ENCODE assay signal across 7 mouse cellular contexts in genomic region chr12:3426530-3427034, GRCm38 (mm10). TPM values are rescaled to one million over a fixed set of nuclear protein-coding genes. Genes with fewer than 3 reads are reported as not detected.
A peak's percentile ranks its signal among the peaks of the same experiment; 100 is the strongest.
DNase-seq lines count a peak whose midpoint lies in the region; ATAC-seq lines count a peak whose summit lies in the region.

Gene Asxl2 (plus strand): TSS chr12:3426857.

- intact Hi-C loops in left cerebral cortex, postnatal 36 days (cut with DNase I): loop anchor here (2.0 kb wide), 1 partner anchor 146 kb away; the partner anchor contains the start of gene Dtnb

- H3K27me3 ChIP-seq in intestine, embryonic 16.5 days (replicated peaks; ENCODE audit: control insufficient read depth, insufficient read depth, low read length): no peaks in the 10 kb centered on the region
- H3K27me3 ChIP-seq in midbrain, embryonic 11.5 days (ENCODE audit: control insufficient read depth, insufficient read depth, low read length): no peaks in the 10 kb centered on the region

- H3K9ac ChIP-seq in intestine, embryonic 16.5 days (ENCODE audit: low read depth, low read length): peak within 1 kb of the TSS; percentile 90
- peak within 1 kb of the TSS; percentile 93 for H3K9ac ChIP-seq in midbrain, embryonic 11.5 days (ENCODE audit: low read length)

- ATAC-seq in intestine, embryonic 16.5 days: peak; percentile 92
- peak; percentile 95 for ATAC-seq in midbrain, embryonic 11.5 days (ENCODE audit: low FRiP score)

- no peaks in the 10 kb centered on the region for H3K9me3 ChIP-seq in intestine, embryonic 16.5 days (ENCODE audit: control insufficient read depth, low read length)
- H3K9me3 ChIP-seq in midbrain, embryonic 11.5 days (ENCODE audit: control insufficient read depth, low read length): no peaks in the 10 kb centered on the region

- no peaks in the 10 kb centered on the region for H3K36me3 ChIP-seq in intestine, embryonic 16.5 days (ENCODE audit: control insufficient read depth, insufficient read depth, low read length)
- H3K36me3 ChIP-seq in midbrain, embryonic 11.5 days (ENCODE audit: control insufficient read depth, insufficient read depth, low read length): 0 out of 2 replicates have a peak, but pooled peaks cover 4% of the 10 kb centered on the region

- WGBS in intestine, embryonic 16.5 days: under 1% methylated on average over 53 of the region's 53 CpGs
- under 1% methylated on average over 53 of the region's 53 CpGs for WGBS in midbrain, embryonic 11.5 days

- H3K4me2 ChIP-seq in intestine, embryonic 16.5 days (ENCODE audit: low read depth, low read length): peak within 1 kb of the TSS; percentile 70
- peak within 1 kb of the TSS; percentile 82 for H3K4me2 ChIP-seq in midbrain, embryonic 11.5 days

- peak; percentile 99 for DNase-seq in adrenal gland, adult 8-10 months
- peak; percentile 97 for DNase-seq in embryo, embryonic 9.5 days (ENCODE audit: extremely low spot score)
- DNase-seq in gastrocnemius, postnatal 4 days (ENCODE audit: low spot score in 2 of 2): peak; percentile 98 to 100
- DNase-seq in left cerebral cortex, postnatal 36 days (ENCODE audit: low spot score in 2 of 2): peak; percentile 98 to 99
- peak; percentile 100 for DNase-seq in midbrain, embryonic 11.5 days (ENCODE audit: low spot score, missing footprints)
- peak; percentile 99 for DNase-seq in skeletal muscle tissue, adult 2 months (ENCODE audit: low read depth, low spot score)

- peaks cover 9% of the 10 kb centered on the region; the same call in 1 of the 2 replicates for H3K4me1 ChIP-seq in intestine, embryonic 16.5 days (ENCODE audit: control insufficient read depth, insufficient read depth, low read length)
- H3K4me1 ChIP-seq in midbrain, embryonic 11.5 days (ENCODE audit: control insufficient read depth, insufficient read depth, low read length): peaks cover 6% of the 10 kb centered on the region; the same call in 1 of the 2 replicates

- H3K27ac ChIP-seq in intestine, embryonic 16.5 days (ENCODE audit: low read length): peak within 1 kb of the TSS; percentile 99
- H3K27ac ChIP-seq in midbrain, embryonic 11.5 days (ENCODE audit: low read depth, low read length): peak within 1 kb of the TSS; percentile 88

- H3K4me3 ChIP-seq in intestine, embryonic 16.5 days (ENCODE audit: low read length): peak within 1 kb of the TSS; percentile 99
- peak within 1 kb of the TSS; percentile 92 for H3K4me3 ChIP-seq in midbrain, embryonic 11.5 days (ENCODE audit: low read depth, low read length)

RNA-seq across cellular contexts. Expression of gene Asxl2, which starts in this region (rescaled TPM):
- total RNA-seq in adrenal gland, adult 8-10 months (2022): 10 to 100 TPM; 38.3 to 62.8 (median 44.5) TPM
- 10 to 100 TPM; 25.3 to 29.7 TPM for total RNA-seq in gastrocnemius, postnatal 4 days (2021)
- polyA plus RNA-seq in intestine, embryonic 16.5 days (2015; fragmentation: Nextera tagmentation; extraction: Ambion mirVana): 14.4 and 17.8 TPM in 2 replicates
- total RNA-seq in left cerebral cortex, postnatal 36 days (2021): 10 to 100 TPM; 26.0 to 35.6 TPM
- 13.8 and 17.1 TPM in 2 replicates for polyA plus RNA-seq in midbrain, embryonic 11.5 days (2014; fragmentation: Nextera tagmentation; extraction: Ambion mirVana)

Comparison
In these comparisons a context has a peak if more than half of its experiments do, and no peak if none do; other contexts are left out.
1. Peak in every context shown above with its lines: DNase-seq, ATAC-seq, H3K4me3 ChIP-seq and H3K27ac ChIP-seq.